8 mouse cellular contexts compared by ENCODE assay signal in genomic region chr10:60816872-60817648, GRCm38 (mm10). TPM values are rescaled to one million over a fixed set of nuclear protein-coding genes. Genes with fewer than 3 reads are reported as not detected.
DNase-seq lines count a peak whose midpoint lies in the region; ATAC-seq and TF ChIP-seq lines count a peak whose summit lies in the region.

No protein-coding gene starts in this region.

- 42% methylated on average over 14 of the region's 14 CpGs for WGBS in forebrain, embryonic 13.5 days
- WGBS in hindbrain, embryonic 11.5 days: 45% methylated on average over 14 of the region's 14 CpGs
- WGBS in lung, embryonic 15.5 days: 14% methylated on average over 14 of the region's 14 CpGs

- peak; percentile 44 for ATAC-seq in Patski
- peak; percentile 71 for ATAC-seq in forebrain, embryonic 13.5 days
- ATAC-seq in hindbrain, embryonic 11.5 days (ENCODE audit: low FRiP score): no peak
- peak; percentile 29; the same call in 1 of the 2 replicates for ATAC-seq in lung, embryonic 15.5 days (ENCODE audit: borderline replicate concordance, extremely low read depth, low FRiP score, low TSS enrichment)
- no peak for ATAC-seq in erythroid progenitor cell, adult 5-6 weeks (replicated peaks; ENCODE audit: low FRiP score, poor library complexity, severe bottlenecking)

- H3K27me3 ChIP-seq in Patski: no peaks in the 10 kb centered on the region
- peaks cover 14% of the 10 kb centered on the region for H3K27me3 ChIP-seq in forebrain, embryonic 13.5 days
- peaks cover 17% of the 10 kb centered on the region for H3K27me3 ChIP-seq in hindbrain, embryonic 11.5 days (ENCODE audit: control insufficient read depth, insufficient read depth, low read length)
- H3K27me3 ChIP-seq in lung, embryonic 15.5 days: no peaks in the 10 kb centered on the region

- H3K9me3 ChIP-seq in forebrain, embryonic 13.5 days (replicated peaks): no peaks in the 10 kb centered on the region
- no peaks in the 10 kb centered on the region for H3K9me3 ChIP-seq in hindbrain, embryonic 11.5 days (ENCODE audit: control insufficient read depth, low read length)
- H3K9me3 ChIP-seq in lung, embryonic 15.5 days: no peaks in the 10 kb centered on the region

- TF ChIP-seq POLR2A in bone marrow macrophage, adult 2 months (IDR thresholded peaks at IDR 0.05; ENCODE audit: borderline replicate concordance, low read depth, low read length): no peak

- peak overlapping the region; percentile 19; the same call in 1 of the 2 replicates for H3K4me2 ChIP-seq in forebrain, embryonic 13.5 days
- H3K4me2 ChIP-seq in hindbrain, embryonic 11.5 days (replicated peaks; ENCODE audit: low read depth, low read length): no peak overlapping the region
- H3K4me2 ChIP-seq in lung, embryonic 15.5 days: 0 out of 2 replicates have a peak overlapping the region, but pooled peaks have one; percentile 12

- DNase-seq in Patski (ENCODE audit: low read depth, low spot score): no peak
- DNase-seq in hindbrain, embryonic 11.5 days (ENCODE audit: low spot score): no peak
- peak; percentile 80 to 84 for DNase-seq in layer of hippocampus, adult 8-10 months (ENCODE audit: low spot score in 2 of 2)
- peak; percentile 45 to 58 for DNase-seq in right cerebral cortex, adult 2 months (ENCODE audit: low spot score in 2 of 2)

- no peaks in the 10 kb centered on the region for H3K36me3 ChIP-seq in forebrain, embryonic 13.5 days (ENCODE audit: poor library complexity, severe bottlenecking)
- H3K36me3 ChIP-seq in hindbrain, embryonic 11.5 days (ENCODE audit: control insufficient read depth, insufficient read depth, low read length): no peaks in the 10 kb centered on the region
- H3K36me3 ChIP-seq in lung, embryonic 15.5 days: no peaks in the 10 kb centered on the region

- CTCF ChIA-PET in Patski (lab: Charles Lee): interaction anchor here (1.3 to 2.4 kb wide), 3 partner anchors 10 to 255 kb away, joined by 4 to 7 read pairs (median 6); no protein-coding TSS in a partner anchor

- POLR2A ChIA-PET in Patski (lab: Charles Lee): interaction anchor here (1.0 to 2.1 kb wide), 3 partner anchors 13 to 18 kb away, joined by 3 to 6 read pairs (median 4); no protein-coding TSS in a partner anchor

- in situ Hi-C loops in Patski (cut with MboI; ENCODE audit: low pct_unique_long_range_greater_than_20kb): no loop called here

- no peak for TF ChIP-seq CTCF in Patski (IDR thresholded peaks at IDR 0.05)
- no peak for TF ChIP-seq CTCF in bone marrow macrophage, adult 2 months (IDR thresholded peaks at IDR 0.05; ENCODE audit: low read depth, low read length)

- H3K4me3 ChIP-seq in bone marrow macrophage, adult 2 months (ENCODE audit: insufficient read depth, low read length): peak overlapping the region; percentile 36
- no peak overlapping the region for H3K4me3 ChIP-seq in forebrain, embryonic 13.5 days
- no peak overlapping the region for H3K4me3 ChIP-seq in hindbrain, embryonic 11.5 days (ENCODE audit: low read depth, low read length)
- H3K4me3 ChIP-seq in lung, embryonic 15.5 days: no peak overlapping the region

- peak overlapping the region; percentile 73 for H3K27ac ChIP-seq in bone marrow macrophage, adult 2 months (ENCODE audit: insufficient read depth, low read depth, low read length)
- H3K27ac ChIP-seq in forebrain, embryonic 13.5 days: peak overlapping the region; percentile 57
- 0 out of 2 replicates have a peak overlapping the region, but pooled peaks have one; percentile 36 for H3K27ac ChIP-seq in hindbrain, embryonic 11.5 days (ENCODE audit: low read depth, low read length)
- peak overlapping the region; percentile 60 for H3K27ac ChIP-seq in lung, embryonic 15.5 days

- peaks cover 22% of the 10 kb centered on the region for H3K4me1 ChIP-seq in bone marrow macrophage, adult 2 months (ENCODE audit: control insufficient read depth, insufficient read depth, low read length)
- peaks cover 47% of the 10 kb centered on the region for H3K4me1 ChIP-seq in forebrain, embryonic 13.5 days
- H3K4me1 ChIP-seq in hindbrain, embryonic 11.5 days (replicated peaks; ENCODE audit: control insufficient read depth, insufficient read depth, low read length): peaks cover 18% of the 10 kb centered on the region
- H3K4me1 ChIP-seq in lung, embryonic 15.5 days: peaks cover 84% of the 10 kb centered on the region

- 0 out of 2 replicates have a peak overlapping the region, but pooled peaks have one; percentile 9 for H3K9ac ChIP-seq in forebrain, embryonic 13.5 days
- H3K9ac ChIP-seq in hindbrain, embryonic 11.5 days (ENCODE audit: low read depth, low read length): no peak overlapping the region
- H3K9ac ChIP-seq in lung, embryonic 15.5 days: no peak overlapping the region

RNA-seq across cellular contexts. Expression of gene Unc5b, which starts 14.3 kb away (rescaled TPM):
- polyA plus RNA-seq in Patski (2021): 44.8 TPM
- polyA plus RNA-seq in bone marrow macrophage, adult 2 months (2012; ENCODE audit: insufficient read depth, insufficient read length, missing spikeins): 0.91 and 1.1 TPM in 2 replicates
- polyA plus RNA-seq in forebrain, embryonic 13.5 days (2015; fragmentation: Nextera tagmentation; extraction: Ambion mirVana): 2.3 and 2.8 TPM in 2 replicates
- polyA plus RNA-seq in hindbrain, embryonic 11.5 days (2014; fragmentation: Nextera tagmentation; extraction: Ambion mirVana): 2.3 TPM in 2 replicates
- 10 to 100 TPM; 12.9 to 16.4 (median 15.0) TPM for total RNA-seq in layer of hippocampus, adult 8-10 months (2022)
- 6.5 and 7.7 TPM in 2 replicates for polyA plus RNA-seq in lung, embryonic 15.5 days (2015; fragmentation: Nextera tagmentation; extraction: Ambion mirVana)
- not detected in 2 replicates for total RNA-seq in erythroid progenitor cell, adult 5-6 weeks (2015; ENCODE audit: low replicate concordance)
- not detected in 2 replicates for total RNA-seq in erythroid progenitor cell, adult 5-6 weeks (2017; ENCODE audit: low replicate concordance)

Comparison
In these comparisons a context has a peak if more than half of its experiments do, and no peak if none do; other contexts are left out.
1. ATAC-seq: peak in Patski (single experiment), forebrain, embryonic 13.5 days (single experiment) and lung, embryonic 15.5 days (single experiment); none in hindbrain, embryonic 11.5 days (single experiment) and erythroid progenitor cell, adult 5-6 weeks (single experiment).
2. DNase-seq: peak in layer of hippocampus, adult 8-10 months (2 of 2) and right cerebral cortex, adult 2 months (2 of 2); none in Patski (single experiment) and hindbrain, embryonic 11.5 days (single experiment).
3. Peak in every context shown above with its lines, with median percentiles within 50 percentile points of each other: H3K27ac ChIP-seq.